Comparison of ENCODE assay signal across 8 mouse cellular contexts in genomic region chr10:59942281-59942846, GRCm38 (mm10). TPM values are rescaled to one million over a fixed set of nuclear protein-coding genes. Genes with fewer than 3 reads are reported as not detected.
DNase-seq lines count a peak whose midpoint lies in the region; ATAC-seq lines count a peak whose summit lies in the region.

No protein-coding gene starts in this region.

- H3K27me3 ChIP-seq in neural tube, embryonic 11.5 days (ENCODE audit: control insufficient read depth, insufficient read depth, low read length) = no peaks in the 10 kb centered on the region
- no peaks in the 10 kb centered on the region for H3K27me3 ChIP-seq in hindbrain, embryonic 12.5 days
- no peaks in the 10 kb centered on the region for H3K27me3 ChIP-seq in midbrain, embryonic 14.5 days (ENCODE audit: control insufficient read depth, insufficient read depth, low read length)

- H3K4me1 ChIP-seq in neural tube, embryonic 11.5 days (ENCODE audit: control insufficient read depth, insufficient read depth, low read length) = peaks cover 10% of the 10 kb centered on the region
- peaks cover 18% of the 10 kb centered on the region for H3K4me1 ChIP-seq in hindbrain, embryonic 12.5 days
- H3K4me1 ChIP-seq in midbrain, embryonic 14.5 days (ENCODE audit: control insufficient read depth, insufficient read depth, low read length) = peaks cover 16% of the 10 kb centered on the region

- WGBS in neural tube, embryonic 11.5 days = 51% methylated on average over 21 of the region's 21 CpGs
- WGBS in hindbrain, embryonic 12.5 days = 52% methylated on average over 21 of the region's 21 CpGs
- WGBS in midbrain, embryonic 14.5 days = 57% methylated on average over 21 of the region's 21 CpGs

- ATAC-seq in frontal cortex, adult (ENCODE audit: low TSS enrichment) = peak; percentile 70
- ATAC-seq in neural tube, embryonic 11.5 days (ENCODE audit: insufficient read depth, low FRiP score, low TSS enrichment) = no peak
- ATAC-seq in hindbrain, embryonic 12.5 days (ENCODE audit: low FRiP score) = peak; percentile 7; the same call in 1 of the 2 replicates
- ATAC-seq in midbrain, embryonic 14.5 days (ENCODE audit: low FRiP score, low TSS enrichment) = no peak

- no peak for DNase-seq in frontal cortex, postnatal 14 days (ENCODE audit: low spot score in 2 of 2)
- no peak for DNase-seq in neural tube, embryonic 11.5 days (ENCODE audit: low spot score)
- no peak for DNase-seq in neural tube, embryonic 10.5 days (ENCODE audit: extremely low spot score, low spot score)
- peak; percentile 44 for DNase-seq in midbrain, embryonic 14.5 days
- no peak for DNase-seq in ovary, postnatal 10 days (ENCODE audit: low spot score)
- DNase-seq in urinary bladder, postnatal 14 days (ENCODE audit: low spot score) = no peak

- H3K27ac ChIP-seq in neural tube, embryonic 11.5 days (ENCODE audit: low read depth, low read length) = no peak overlapping the region
- peak overlapping the region; percentile 49 for H3K27ac ChIP-seq in hindbrain, embryonic 12.5 days
- H3K27ac ChIP-seq in midbrain, embryonic 14.5 days (replicated peaks; ENCODE audit: low read depth, low read length) = peak overlapping the region; percentile 71

- H3K4me3 ChIP-seq in neural tube, embryonic 11.5 days (ENCODE audit: low read depth, low read length) = no peak overlapping the region
- H3K4me3 ChIP-seq in hindbrain, embryonic 12.5 days = peak overlapping the region; percentile 14; the same call in 1 of the 2 replicates
- H3K4me3 ChIP-seq in midbrain, embryonic 14.5 days (replicated peaks; ENCODE audit: low read depth, low read length) = peak overlapping the region; percentile 14

- peak overlapping the region; percentile 29 for H3K4me2 ChIP-seq in neural tube, embryonic 11.5 days (ENCODE audit: low read depth)
- peak overlapping the region; percentile 48 for H3K4me2 ChIP-seq in hindbrain, embryonic 12.5 days (replicated peaks)
- H3K4me2 ChIP-seq in midbrain, embryonic 14.5 days (ENCODE audit: low read length) = peak overlapping the region; percentile 52

- no peaks in the 10 kb centered on the region for H3K9me3 ChIP-seq in neural tube, embryonic 11.5 days (ENCODE audit: control insufficient read depth, low read length)
- H3K9me3 ChIP-seq in hindbrain, embryonic 12.5 days (replicated peaks) = no peaks in the 10 kb centered on the region; the same call in 1 of the 2 replicates
- H3K9me3 ChIP-seq in midbrain, embryonic 14.5 days (ENCODE audit: control insufficient read depth, low read length) = no peaks in the 10 kb centered on the region

- H3K9ac ChIP-seq in neural tube, embryonic 11.5 days (ENCODE audit: low read length) = peak overlapping the region; percentile 52
- peak overlapping the region; percentile 54 for H3K9ac ChIP-seq in hindbrain, embryonic 12.5 days
- H3K9ac ChIP-seq in midbrain, embryonic 14.5 days (replicated peaks; ENCODE audit: low read length) = peak overlapping the region; percentile 39

- H3K36me3 ChIP-seq in neural tube, embryonic 11.5 days (ENCODE audit: control insufficient read depth, insufficient read depth, low read length) = no peaks in the 10 kb centered on the region
- H3K36me3 ChIP-seq in hindbrain, embryonic 12.5 days = no peaks in the 10 kb centered on the region
- H3K36me3 ChIP-seq in midbrain, embryonic 14.5 days (ENCODE audit: control insufficient read depth, insufficient read depth, low read length) = no peaks in the 10 kb centered on the region

RNA-seq across cellular contexts. Expression of gene Ddit4, which starts 9.3 kb away (rescaled TPM):
- 5.2 and 7.0 TPM in 2 replicates for polyA plus RNA-seq in neural tube, embryonic 11.5 days (2014; fragmentation: Nextera tagmentation; extraction: Ambion mirVana)
- 78.1 and 78.6 TPM in 2 replicates for polyA plus RNA-seq in hindbrain, embryonic 12.5 days (2016; fragmentation: Nextera tagmentation; extraction: Ambion mirVana)
- polyA plus RNA-seq in midbrain, embryonic 14.5 days (2014; fragmentation: Nextera tagmentation; extraction: Ambion mirVana) = 6.2 and 7.3 TPM in 2 replicates

Comparison
In these comparisons a context has a peak if more than half of its experiments do, and no peak if none do; other contexts are left out.
1. ATAC-seq: peak in frontal cortex, adult (single experiment) and hindbrain, embryonic 12.5 days (single experiment); none in neural tube, embryonic 11.5 days (single experiment) and midbrain, embryonic 14.5 days (single experiment).
2. Peak in every context shown above with its lines, with median percentiles within 50 percentile points of each other: H3K4me2 ChIP-seq and H3K9ac ChIP-seq.